Mouse (Mus musculus) small intestine, adult 2 months (tissue): ENCODE measurements around the gene Cntln.

Source experiments
- CTCF ChIP-seq: fragments of 200-500 bp; IDR thresholded peaks from 2 replicates; pipeline ENCODE4 v1.5.1; 2012; ENCODE audit warnings: low read depth, mild to moderate bottlenecking, control low read depth, inconsistent platforms, low read length, moderate library complexity, mixed read lengths; ENCODE audit not compliant: insufficient replicate concordance, insufficient read length; ENCODE audit errors: extremely low read depth
- POLR2A ChIP-seq: fragments of 200-500 bp; IDR thresholded peaks from 2 replicates; pipeline ENCODE4 v1.6.1; 2012; ENCODE audit warnings: low read depth, mild to moderate bottlenecking, control low read depth, inconsistent platforms, low read length, moderate library complexity

DNA sequence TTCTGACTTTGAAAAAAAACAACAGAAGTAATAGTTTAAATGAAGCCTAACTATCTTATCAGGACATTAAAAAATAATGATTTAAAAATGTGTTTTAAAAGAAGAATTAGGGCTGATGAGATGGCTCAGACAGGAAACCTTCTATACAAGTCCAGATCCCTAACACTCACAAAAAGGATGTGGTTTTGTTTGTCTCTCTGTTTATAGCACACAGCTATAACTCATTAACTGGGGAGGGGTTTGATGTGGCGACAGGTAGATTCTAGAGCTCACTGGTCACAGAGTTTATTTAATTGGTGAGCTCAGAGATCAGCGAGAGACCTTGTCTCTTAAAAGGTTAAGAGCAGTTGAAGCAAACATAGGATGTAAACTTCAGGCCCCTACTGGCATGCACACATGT is 175.5 kb downstream of the Cntln start:
- no peak for TF ChIP-seq POLR2A
- no peak for TF ChIP-seq CTCF
